Mouse (Mus musculus) hematopoietic stem cell, adult 5-6 weeks (primary cell): ENCODE data around the gene Proca1. TPM values are rescaled to one million over a fixed set of nuclear protein-coding genes. Genes with fewer than 3 reads are reported as not detected.

Source experiments
- ATAC-seq, 2 experiments: fragments of 125-278 bp in 1 of 2; replicated peaks in 1 of 2; 2 replicates each; pipeline ENCODE4 v1.8.0; 2016 to 2017; ENCODE audit warnings: inconsistent platforms in 2 of 2, mild to moderate bottlenecking in 2 of 2, moderate number of reproducible peaks in 2 of 2, low read depth in 1 of 2, moderate TSS enrichment in 1 of 2; ENCODE audit not compliant: low FRiP score in 2 of 2, poor library complexity in 2 of 2, severe bottlenecking in 2 of 2, insufficient read depth in 1 of 2, low TSS enrichment in 1 of 2
- total RNA-seq: library from RNA; stranded (forward); fragments of 172-1452, 232-1000 nt; gene quantifications from 2 replicates; pipeline ENCODE4 v1.2.3, GENCODE M21; 2017

Gene Proca1
- total RNA-seq, 1 experiment from 2014 or later, result 1.5 TPM

- peak; percentile 70 to 91 for ATAC-seq
These were observed 1.4 kb downstream of the Proca1 start for GRCm38 (mm10) chr11:78194411-78195100.

DNA sequence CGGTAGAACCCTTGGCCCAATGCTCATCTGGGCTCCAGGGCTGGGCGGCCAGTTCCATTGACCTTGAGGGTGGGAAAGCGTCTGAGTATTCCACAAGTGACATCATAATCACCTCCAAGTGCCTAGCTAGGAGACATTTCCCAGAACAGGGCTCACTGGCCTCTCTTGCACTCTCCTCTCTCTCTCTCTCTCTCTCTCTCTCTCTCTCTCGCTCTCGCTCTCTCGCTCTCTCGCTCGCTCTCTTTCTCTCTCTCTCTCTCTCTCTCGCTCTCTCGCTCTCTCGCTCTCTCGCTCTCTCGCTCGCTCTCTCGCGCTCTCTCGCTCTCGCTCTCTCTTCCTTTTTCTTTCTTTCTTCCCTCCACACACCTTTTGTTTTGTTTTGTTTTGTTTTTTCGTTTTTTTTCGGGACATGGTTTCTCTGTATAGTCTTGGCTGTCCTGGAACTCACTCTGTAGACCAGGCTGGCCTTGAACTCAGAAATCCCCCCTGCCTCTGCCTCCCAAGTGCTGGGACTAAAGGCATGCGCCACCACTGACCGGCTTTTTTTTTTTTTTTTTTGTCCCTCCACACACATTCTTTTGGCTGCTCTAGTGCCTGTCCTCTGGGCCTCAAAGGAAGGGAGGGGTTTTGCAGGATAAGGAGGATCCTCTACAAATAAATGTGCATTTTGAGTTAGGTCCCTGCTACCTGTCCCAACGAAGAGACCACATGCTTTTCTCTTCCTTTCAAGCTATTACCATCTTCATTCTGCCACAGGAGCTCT, 2.1 kb downstream of the Proca1 start:
- no peak for ATAC-seq

GRCm38 (mm10) chr11:78202372-78202771, 9.2 kb downstream of the Proca1 start:
- no peak for ATAC-seq

GRCm38 (mm10) chr11:78204287-78204686, 11.1 kb downstream of the Proca1 start:
- ATAC-seq, result no peak

- ATAC-seq, result no peak
These were observed 12.4 kb downstream of the Proca1 start for GRCm38 (mm10) chr11:78205361-78206206.

DNA sequence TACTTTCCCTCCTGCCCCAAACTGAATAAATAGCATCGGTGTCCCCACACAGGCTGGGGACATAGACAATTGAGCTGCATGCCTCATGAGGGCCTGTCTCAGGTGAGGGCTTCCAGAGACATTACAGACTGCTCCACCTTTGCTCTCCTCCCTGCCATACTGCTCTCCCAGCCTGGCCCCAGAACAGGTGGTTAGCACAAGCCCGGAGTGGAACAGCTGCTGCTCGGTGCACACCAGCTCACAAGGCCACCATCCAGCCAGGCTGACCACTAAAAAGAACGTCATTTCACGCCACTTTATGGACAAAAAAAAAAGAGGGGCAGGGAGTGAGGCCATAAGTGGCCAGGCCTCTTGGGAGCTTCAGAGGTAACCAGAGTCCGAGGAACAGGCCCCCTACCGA, 14.0 kb downstream of the Proca1 start:
- ATAC-seq, result no peak

GRCm38 (mm10) chr11:78209886-78210285, 16.7 kb downstream of the Proca1 start:
- no peak for ATAC-seq

GRCm38 (mm10) chr11:78210615-78211014, 17.4 kb downstream of the Proca1 start:
- ATAC-seq, result no peak

- no peak for ATAC-seq
These were observed 18.3 kb downstream of the Proca1 start for GRCm38 (mm10) chr11:78211513-78211912.

GRCm38 (mm10) chr11:78213086-78213817, 20.1 kb downstream of the Proca1 start:
- ATAC-seq, result peak; percentile 71 to 82

DNA sequence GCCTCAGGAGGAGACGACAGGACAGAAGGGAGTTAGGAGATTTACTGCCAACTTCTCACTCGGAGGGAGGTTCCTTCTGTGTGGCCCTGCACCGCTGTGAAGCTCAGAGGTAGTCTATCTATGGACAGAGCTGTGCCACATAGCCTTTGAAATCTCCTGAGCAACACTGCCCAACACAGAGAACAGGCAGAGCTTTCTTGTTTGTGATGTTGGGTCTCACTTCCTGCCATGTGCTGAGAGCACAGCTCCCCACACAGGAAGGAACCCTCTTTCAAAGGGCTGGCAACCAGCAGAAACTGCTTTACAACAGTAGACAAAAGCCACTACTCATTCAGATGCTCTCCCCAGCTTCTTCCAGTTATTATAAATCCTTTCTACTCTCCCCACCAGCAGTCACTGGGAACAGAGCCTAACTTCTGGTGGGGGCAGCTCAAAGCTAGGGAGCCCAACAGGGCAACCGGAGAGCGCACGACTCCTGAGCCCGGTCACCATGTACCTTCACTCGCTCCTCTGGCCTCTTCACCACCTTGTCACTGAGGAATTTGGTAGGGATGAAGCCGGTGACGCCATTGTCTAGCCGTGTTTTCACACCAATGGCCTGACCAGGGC, 22.6 kb downstream of the Proca1 start:
- ATAC-seq, result no peak

- no peak for ATAC-seq
These were observed 30.4 kb downstream of the Proca1 start for GRCm38 (mm10) chr11:78223586-78223985.

- no peak for ATAC-seq
These were observed 38.3 kb downstream of the Proca1 start for GRCm38 (mm10) chr11:78231518-78231917.

DNA sequence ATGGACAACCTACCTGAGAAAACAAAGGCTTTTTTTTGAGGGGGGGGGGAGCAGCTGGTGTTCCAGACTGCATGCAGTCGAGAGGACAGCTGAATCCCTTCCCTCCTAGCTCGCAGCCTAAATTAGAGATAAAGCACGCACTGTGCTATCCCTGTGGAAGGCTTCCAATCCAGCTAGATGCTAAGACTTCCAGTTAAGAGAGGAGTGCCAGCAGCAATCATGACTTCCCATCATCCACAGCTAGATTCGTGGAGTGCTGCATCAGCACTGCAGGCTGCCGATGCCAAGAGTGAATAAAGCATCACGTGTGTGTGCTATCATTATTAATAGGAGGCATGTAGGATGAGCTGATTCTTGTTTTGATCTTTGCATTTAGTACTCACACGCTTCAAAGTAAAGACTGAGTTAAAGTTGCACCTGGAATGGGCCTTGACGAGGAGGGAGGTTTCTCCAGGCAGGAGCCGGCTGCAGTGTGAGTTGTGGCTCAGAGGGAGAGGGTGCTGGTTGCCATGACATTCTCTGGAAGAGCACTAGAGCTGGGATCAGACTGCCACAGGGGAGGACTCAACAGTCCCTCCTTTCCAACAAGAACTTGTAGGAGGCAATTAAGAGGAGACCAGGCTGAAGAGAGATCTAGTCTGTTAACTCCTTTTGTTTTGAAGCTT, 47.1 kb downstream of the Proca1 start:
- no peak for ATAC-seq

DNA sequence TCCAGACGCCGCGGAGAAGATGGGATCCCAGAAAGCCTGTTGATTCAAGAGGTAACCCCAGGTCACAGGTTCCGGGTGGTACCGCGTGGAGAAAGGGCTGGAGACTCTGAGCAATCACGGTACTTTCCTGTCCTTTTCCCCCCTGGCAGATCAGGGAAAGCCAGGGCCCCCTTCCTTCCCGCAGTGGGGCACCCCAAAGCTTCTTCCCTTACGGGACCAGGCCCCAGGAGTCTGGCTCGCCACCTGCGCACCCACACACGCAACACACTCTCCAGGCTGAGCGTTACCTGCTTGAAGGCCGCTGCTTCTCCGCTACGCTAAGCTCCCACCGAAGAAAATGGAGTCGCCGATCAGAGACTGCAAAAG, 52.1 kb downstream of the Proca1 start:
- peak in 1 of 2 experiments; percentile 1; a peak in 2 of 4 replicates for ATAC-seq

DNA sequence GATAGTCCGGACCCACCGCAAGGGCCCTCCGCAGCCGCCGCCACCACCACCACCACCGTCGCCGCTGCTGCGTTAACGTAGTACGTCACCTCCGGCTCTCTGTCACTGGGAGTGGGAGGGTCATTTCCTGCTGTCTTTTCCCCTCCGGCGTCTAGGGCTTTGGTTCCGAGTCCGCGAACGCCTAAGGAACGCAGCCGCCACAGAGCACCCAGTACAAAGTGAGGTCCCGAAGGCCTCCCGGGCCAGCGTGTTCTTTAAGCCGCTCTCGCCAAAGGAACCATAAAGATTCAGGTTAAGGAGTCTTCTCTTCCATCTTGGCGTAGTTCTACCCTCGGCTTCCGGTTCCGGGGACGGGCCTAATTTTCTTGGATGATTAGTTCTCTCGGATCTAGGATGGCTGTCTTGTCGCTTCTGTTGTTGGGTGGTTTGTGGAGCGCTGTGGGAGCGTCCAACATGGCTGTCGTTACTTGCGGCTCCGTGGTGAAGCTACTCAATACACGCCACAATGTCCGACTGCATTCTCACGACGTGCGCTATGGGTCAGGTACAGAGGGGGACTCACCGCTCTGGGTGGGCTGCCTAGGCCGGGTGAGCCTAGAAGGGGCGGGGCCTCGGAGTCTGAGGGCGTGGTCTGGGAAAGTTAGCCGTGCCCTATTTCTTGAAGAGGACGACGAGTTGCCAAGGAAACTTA, 52.6 kb downstream of the Proca1 start, which contains the start of the genes Sdf2 and Supt6:
Sdf2 (plus strand) TSS at position 120 of the 691 bp plus-strand sequence.
Supt6 (minus strand) TSS at position 361 of the 691 bp plus-strand sequence.
- ATAC-seq, result peak; percentile 90 to 91
